ENCODE assay signal across 9 mouse cellular contexts in the genomic region with DNA sequence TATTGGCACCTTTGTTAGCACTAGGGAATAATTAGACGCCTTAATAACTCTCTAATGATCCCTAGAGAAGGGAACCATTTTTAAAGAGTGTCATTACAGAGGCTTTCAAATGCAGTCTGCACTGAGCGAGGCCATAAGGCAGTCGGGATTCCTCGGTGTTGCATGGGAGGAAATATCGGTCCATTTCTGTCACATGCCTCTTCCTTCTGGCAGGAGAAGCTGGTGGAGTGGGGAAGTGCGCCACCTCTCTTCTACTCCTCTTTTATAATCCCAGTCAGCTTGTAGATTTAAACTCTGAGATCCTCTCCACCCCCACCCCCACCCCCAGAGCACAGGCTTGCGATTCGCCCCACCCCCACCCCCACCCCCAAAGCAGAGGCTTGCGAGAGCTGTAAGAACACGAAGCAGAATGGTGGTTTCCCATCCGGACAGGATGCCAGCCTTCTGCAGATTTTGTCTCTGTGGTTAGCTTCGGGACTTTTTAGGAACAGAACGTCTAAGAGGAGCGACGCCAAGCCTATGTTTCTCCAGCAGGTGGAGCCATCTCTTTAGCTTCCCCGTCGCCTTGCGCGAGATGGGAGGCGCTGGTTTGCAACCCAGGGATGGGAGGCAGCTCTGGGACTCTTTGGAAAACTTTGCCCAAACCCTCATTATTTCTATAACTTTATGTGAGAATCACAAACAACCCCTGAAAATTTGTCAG. TPM values are rescaled to one million over a fixed set of nuclear protein-coding genes. Genes with fewer than 3 reads are reported as not detected.
A peak's percentile ranks its signal among the peaks of the same experiment; 100 is the strongest.
DNase-seq lines count a peak whose midpoint lies in the region; ATAC-seq and TF ChIP-seq lines count a peak whose summit lies in the region.
"Had no signal": no experiment of that assay in that cellular context is flagged by ENCODE, and none has a peak within 500 bp of the region (broad histone marks: within the 10 kb centered on the region; RNA-seq: fewer than 3 reads in every experiment).

No protein-coding gene starts in this region.

- DNase-seq in T-cell, adult 2 months (ENCODE audit: low spot score) = peak; percentile 20
- peak; percentile 89 to 91 for DNase-seq in cerebellum, postnatal 10 days
- DNase-seq in frontal cortex, postnatal 14 days (ENCODE audit: low spot score in 2 of 2) = peak; percentile 42 to 71
- DNase-seq in layer of hippocampus, adult 9-11 months = peak; percentile 77
- DNase-seq in lung, postnatal 0 days (ENCODE audit: low spot score) = peak; percentile 86
- peak; percentile 89 for DNase-seq in retina, postnatal 1 day

- WGBS in hindbrain, embryonic 12.5 days = 2% methylated on average over 20 of the region's 20 CpGs
- WGBS in lung, postnatal 0 days = 3% methylated on average over 20 of the region's 20 CpGs

- no peaks in the 10 kb centered on the region for H3K9me3 ChIP-seq in hindbrain, embryonic 12.5 days (replicated peaks)
- no peaks in the 10 kb centered on the region for H3K9me3 ChIP-seq in lung, postnatal 0 days (ENCODE audit: low read length)

- no peak for TF ChIP-seq EP300 in lung, postnatal 0 days (IDR thresholded peaks at IDR 0.05)

- H3K27me3 ChIP-seq in hindbrain, embryonic 12.5 days = peaks cover 60% of the 10 kb centered on the region
- peaks cover 10% of the 10 kb centered on the region for H3K27me3 ChIP-seq in lung, postnatal 0 days (replicated peaks; ENCODE audit: insufficient read depth, low read length)

- H3K36me3 ChIP-seq in hindbrain, embryonic 12.5 days = no peaks in the 10 kb centered on the region
- no peaks in the 10 kb centered on the region for H3K36me3 ChIP-seq in lung, postnatal 0 days (ENCODE audit: insufficient read depth, low read length)

- 0 out of 2 replicates have a peak overlapping the region, but pooled peaks have one; percentile 38 for H3K9ac ChIP-seq in hindbrain, embryonic 12.5 days
- no peak overlapping the region for H3K9ac ChIP-seq in lung, postnatal 0 days (replicated peaks; ENCODE audit: low read depth)

- H3K4me2 ChIP-seq in hindbrain, embryonic 12.5 days (replicated peaks) = peak overlapping the region; percentile 55
- 0 out of 2 replicates have a peak overlapping the region, but pooled peaks have one; percentile 14 for H3K4me2 ChIP-seq in lung, postnatal 0 days (replicated peaks; ENCODE audit: low read depth, low read length)

- no peak overlapping the region for H3K27ac ChIP-seq in hindbrain, embryonic 12.5 days
- H3K27ac ChIP-seq in lung, postnatal 0 days (ENCODE audit: low read length) = no peak overlapping the region

- H3K4me3 ChIP-seq in hindbrain, embryonic 12.5 days = peak overlapping the region; percentile 20
- H3K4me3 ChIP-seq in lung, postnatal 0 days (ENCODE audit: low read depth, low read length) = peak overlapping the region; percentile 15; the same call in 1 of the 2 replicates
- H3K4me3 ChIP-seq: myocyte had no signal

- peaks cover 5% of the 10 kb centered on the region; the same call in 1 of the 2 replicates for H3K4me1 ChIP-seq in hindbrain, embryonic 12.5 days
- no peaks in the 10 kb centered on the region for H3K4me1 ChIP-seq in lung, postnatal 0 days (ENCODE audit: insufficient read depth, low read depth, low read length)

- ATAC-seq in hindbrain, embryonic 12.5 days (ENCODE audit: low FRiP score) = no peak; the same call in 1 of the 2 replicates
- peak; percentile 62 for ATAC-seq in lung, postnatal 0 days
- no peak for ATAC-seq in erythroblast, adult 5-6 weeks (replicated peaks; ENCODE audit: low FRiP score, poor library complexity, severe bottlenecking)

- peak; percentile 85 for TF ChIP-seq CTCF in lung, postnatal 0 days (IDR thresholded peaks at IDR 0.05)

RNA-seq across cellular contexts. Expression of a gene that starts 23.3 kb away (rescaled TPM):
- polyA plus RNA-seq in hindbrain, embryonic 12.5 days (2016; fragmentation: Nextera tagmentation; extraction: Ambion mirVana) = 12.5 and 15.3 TPM in 2 replicates
- polyA plus RNA-seq in lung, postnatal 0 days (2015; fragmentation: Nextera tagmentation; extraction: Ambion mirVana) = not detected in 2 replicates
- total RNA-seq in erythroblast, adult 5-6 weeks (2015; ENCODE audit: low replicate concordance) = not detected in 2 replicates
- total RNA-seq in erythroblast, adult 5-6 weeks (2017; ENCODE audit: low replicate concordance) = not detected in 2 replicates
- polyA plus RNA-seq: myocyte had no signal

RNA-seq across cellular contexts. Expression of a gene that starts 51.4 kb away (rescaled TPM):
- 0.45 and 0.68 TPM in 2 replicates for polyA plus RNA-seq in hindbrain, embryonic 12.5 days (2016; fragmentation: Nextera tagmentation; extraction: Ambion mirVana)
- not detected in 2 replicates for polyA plus RNA-seq in lung, postnatal 0 days (2015; fragmentation: Nextera tagmentation; extraction: Ambion mirVana)
- total RNA-seq in erythroblast, adult 5-6 weeks (2015; ENCODE audit: low replicate concordance) = not detected in 2 replicates
- total RNA-seq in erythroblast, adult 5-6 weeks (2017; ENCODE audit: low replicate concordance) = not detected in 2 replicates
- polyA plus RNA-seq: myocyte had no signal

Comparison
In these comparisons a context has a peak if more than half of its experiments do, and no peak if none do; other contexts are left out.
1. DNase-seq: peak in every context shown above with its lines; median percentile 90 in cerebellum, postnatal 10 days; 89 in retina, postnatal 1 day; 86 in lung, postnatal 0 days; 77 in layer of hippocampus, adult 9-11 months; 56 in frontal cortex, postnatal 14 days; 20 in T-cell, adult 2 months.
2. RNA of a gene that starts 23.3 kb away (polyA plus RNA-seq): 12.5 to 15.3 TPM in hindbrain, embryonic 12.5 days; not detected in lung, postnatal 0 days; every median in the first group is over 10 times any median in the second.